Mouse (Mus musculus): ENCODE measurements around the gene Coro1c.

The Coro1c gene

GRCm38 (mm10) chr5:113892005-113892404, 16.6 kb downstream of the Coro1c start:
- in situ Hi-C loops (cut with MboI; ENCODE audit: low pct_unique_long_range_greater_than_20kb in 1 of 2, low sequenced_read_pairs in 2 of 2, unreplicated experiment in 1 of 2) = no loop called here

- in situ Hi-C loops (cut with MboI; ENCODE audit: low pct_unique_long_range_greater_than_20kb in 1 of 2, low sequenced_read_pairs in 2 of 2, unreplicated experiment in 1 of 2) = no loop called here
These were observed 17.7 kb downstream of the Coro1c start for GRCm38 (mm10) chr5:113890874-113891273.

GRCm38 (mm10) chr5:113889912-113890311, 18.6 kb downstream of the Coro1c start:
- in situ Hi-C loops (cut with MboI; ENCODE audit: low pct_unique_long_range_greater_than_20kb in 1 of 2, low sequenced_read_pairs in 2 of 2, unreplicated experiment in 1 of 2) = no loop called here

GRCm38 (mm10) chr5:113889181-113889906, 19.2 kb downstream of the Coro1c start:
- in situ Hi-C loops (cut with MboI; ENCODE audit: low pct_unique_long_range_greater_than_20kb in 1 of 2, low sequenced_read_pairs in 2 of 2, unreplicated experiment in 1 of 2) = no loop called here

- in situ Hi-C loops (cut with MboI; ENCODE audit: low pct_unique_long_range_greater_than_20kb in 1 of 2, low sequenced_read_pairs in 2 of 2, unreplicated experiment in 1 of 2) = no loop called here
These were observed 20.3 kb downstream of the Coro1c start for GRCm38 (mm10) chr5:113888186-113888795.

GRCm38 (mm10) chr5:113887132-113887531, 21.4 kb downstream of the Coro1c start:
- in situ Hi-C loops (cut with MboI; ENCODE audit: low pct_unique_long_range_greater_than_20kb in 1 of 2, low sequenced_read_pairs in 2 of 2, unreplicated experiment in 1 of 2) = no loop called here

GRCm38 (mm10) chr5:113885623-113886022, 22.9 kb downstream of the Coro1c start:
- in situ Hi-C loops (cut with MboI; ENCODE audit: low pct_unique_long_range_greater_than_20kb in 1 of 2, low sequenced_read_pairs in 2 of 2, unreplicated experiment in 1 of 2) = no loop called here

GRCm38 (mm10) chr5:113884750-113885149, 23.8 kb downstream of the Coro1c start:
- in situ Hi-C loops (cut with MboI; ENCODE audit: low pct_unique_long_range_greater_than_20kb in 1 of 2, low sequenced_read_pairs in 2 of 2, unreplicated experiment in 1 of 2) = no loop called here

GRCm38 (mm10) chr5:113883384-113883771, 25.2 kb downstream of the Coro1c start:
- in situ Hi-C loops (cut with MboI; ENCODE audit: low pct_unique_long_range_greater_than_20kb in 1 of 2, low sequenced_read_pairs in 2 of 2, unreplicated experiment in 1 of 2) = no loop called here

GRCm38 (mm10) chr5:113882566-113883383, 25.8 kb downstream of the Coro1c start:
- in situ Hi-C loops (cut with MboI; ENCODE audit: low pct_unique_long_range_greater_than_20kb in 1 of 2, low sequenced_read_pairs in 2 of 2, unreplicated experiment in 1 of 2) = no loop called here

- in situ Hi-C loops (cut with MboI; ENCODE audit: low pct_unique_long_range_greater_than_20kb in 1 of 2, low sequenced_read_pairs in 2 of 2, unreplicated experiment in 1 of 2) = no loop called here
These were observed 27.4 kb downstream of the Coro1c start for GRCm38 (mm10) chr5:113881136-113881535.

GRCm38 (mm10) chr5:113878943-113879617, 29.5 kb downstream of the Coro1c start:
- in situ Hi-C loops (cut with MboI; ENCODE audit: low pct_unique_long_range_greater_than_20kb in 1 of 2, low sequenced_read_pairs in 2 of 2, unreplicated experiment in 1 of 2) = no loop called here

GRCm38 (mm10) chr5:113877565-113877964, 31.0 kb downstream of the Coro1c start:
- in situ Hi-C loops (cut with MboI; ENCODE audit: low pct_unique_long_range_greater_than_20kb in 1 of 2, low sequenced_read_pairs in 2 of 2, unreplicated experiment in 1 of 2) = no loop called here

GRCm38 (mm10) chr5:113876176-113876575, 32.4 kb downstream of the Coro1c start:
- in situ Hi-C loops (cut with MboI; ENCODE audit: low pct_unique_long_range_greater_than_20kb in 1 of 2, low sequenced_read_pairs in 2 of 2, unreplicated experiment in 1 of 2) = no loop called here

GRCm38 (mm10) chr5:113875625-113876024, 32.9 kb downstream of the Coro1c start:
- in situ Hi-C loops (cut with MboI; ENCODE audit: low pct_unique_long_range_greater_than_20kb in 1 of 2, low sequenced_read_pairs in 2 of 2, unreplicated experiment in 1 of 2) = no loop called here

- in situ Hi-C loops (cut with MboI; ENCODE audit: low pct_unique_long_range_greater_than_20kb in 1 of 2, low sequenced_read_pairs in 2 of 2, unreplicated experiment in 1 of 2) = no loop called here
These were observed 34.2 kb downstream of the Coro1c start for GRCm38 (mm10) chr5:113874063-113875024.

- in situ Hi-C loops (cut with MboI; ENCODE audit: low pct_unique_long_range_greater_than_20kb in 1 of 2, low sequenced_read_pairs in 2 of 2, unreplicated experiment in 1 of 2) = no loop called here
These were observed 35.3 kb downstream of the Coro1c start for GRCm38 (mm10) chr5:113872936-113873912.

All from mouse embryonic stem cell (cell line).